Mouse (Mus musculus) brain, embryonic 14.5 days (tissue): ENCODE measurements around the gene Ldhb.
"Not testable (repeated sequence)": the region's sequence is repeated elsewhere in the genome, so short reads cannot be mapped to it uniquely, and the experiment has no call there.

Source experiments
- CTCF ChIP-seq: fragments of 200-500 bp; IDR thresholded peaks from 2 replicates; pipeline ENCODE4 v1.5.1; 2012; ENCODE audit warnings: inconsistent platforms, mild to moderate bottlenecking, moderate library complexity, borderline replicate concordance; ENCODE audit not compliant: insufficient read depth, insufficient read length; ENCODE audit errors: extremely low read depth
- POLR2A ChIP-seq: fragments of 200-500 bp; IDR thresholded peaks from 2 replicates; pipeline ENCODE4 v1.6.1; 2012; ENCODE audit warnings: mild to moderate bottlenecking, inconsistent platforms, borderline replicate concordance; ENCODE audit not compliant: poor library complexity, insufficient read depth, insufficient read length, severe bottlenecking; ENCODE audit errors: extremely low read depth

DNA sequence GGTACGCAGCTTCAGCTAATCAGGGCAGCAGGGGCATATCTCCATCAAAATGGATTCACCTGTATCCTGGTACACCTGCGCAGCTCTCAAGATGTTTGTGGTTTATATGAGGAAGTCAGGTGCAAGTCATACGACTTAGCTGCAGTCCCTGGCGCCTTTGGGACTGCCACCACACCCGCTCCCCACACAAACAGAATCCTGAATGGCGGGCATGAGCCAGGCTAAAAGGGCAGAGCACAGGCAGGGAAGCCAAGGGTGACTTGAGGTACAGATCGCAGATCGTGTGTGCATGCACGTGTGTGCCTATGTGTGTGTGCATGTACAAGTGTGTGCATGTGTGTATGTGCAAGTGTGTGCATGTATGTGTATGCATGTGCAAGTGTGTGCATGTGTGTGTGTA is 7.6 kb upstream of the Ldhb start:
- TF ChIP-seq CTCF, POLR2A: not testable (repeated sequence)
